8 mouse cellular contexts compared by ENCODE assay signal in the genomic region with DNA sequence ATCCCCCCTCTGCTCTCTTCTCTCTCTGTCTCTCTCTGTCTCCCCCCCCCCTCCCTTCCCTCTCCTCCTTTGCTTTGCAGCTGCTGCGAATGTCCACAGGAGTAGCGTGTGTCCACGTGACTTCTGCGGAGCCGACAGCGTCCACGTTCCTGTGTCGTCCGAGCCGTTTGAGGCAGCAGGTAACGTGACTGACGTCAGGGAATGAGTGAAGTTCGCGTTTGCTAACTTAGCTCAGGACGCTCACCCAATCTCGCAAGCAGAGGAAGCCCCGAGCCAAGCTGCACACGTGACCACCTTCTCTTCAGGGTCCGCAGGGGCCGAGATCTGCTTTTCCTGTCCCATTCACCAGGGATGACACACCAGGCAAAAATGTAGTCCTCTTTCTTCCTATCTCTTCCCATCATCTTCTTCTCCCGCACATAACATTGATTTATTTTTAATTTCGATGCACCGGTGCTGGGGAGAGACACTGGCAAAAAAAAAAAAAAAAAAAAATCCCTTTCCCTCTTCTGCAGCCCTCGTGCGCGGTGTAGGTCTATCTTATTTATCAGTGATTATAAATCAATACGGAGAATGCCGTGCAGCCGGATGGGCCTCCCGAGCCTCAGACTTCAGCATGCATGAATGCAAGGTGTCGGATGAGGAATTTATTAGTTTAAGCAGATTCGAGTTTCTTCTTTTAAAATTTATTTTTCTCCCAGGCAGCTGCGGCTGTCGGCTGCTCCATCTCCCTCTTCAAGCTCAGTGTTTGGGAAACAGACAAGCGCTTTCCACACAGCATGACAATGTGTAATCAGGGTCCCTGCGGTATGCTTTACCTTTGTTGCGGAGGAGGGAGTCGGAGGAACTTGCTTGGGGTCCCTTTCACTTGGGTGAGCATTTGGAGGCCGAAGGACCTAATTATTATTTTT.
DNase-seq lines count a peak whose midpoint lies in the region; ATAC-seq and TF ChIP-seq lines count a peak whose summit lies in the region.

No protein-coding gene starts in this region.

- WGBS in kidney, postnatal 0 days = under 1% methylated on average over 39 of the region's 39 CpGs
- under 1% methylated on average over 39 of the region's 39 CpGs for WGBS in embryonic facial prominence, embryonic 11.5 days
- WGBS in intestine, embryonic 14.5 days = under 1% methylated on average over 39 of the region's 39 CpGs

- peak overlapping the region; percentile 35 for H3K4me3 ChIP-seq in kidney, postnatal 0 days (replicated peaks; ENCODE audit: low read depth, low read length)
- peak overlapping the region; percentile 38 for H3K4me3 ChIP-seq in embryonic facial prominence, embryonic 11.5 days (ENCODE audit: low read depth, low read length)
- peak overlapping the region; percentile 39 for H3K4me3 ChIP-seq in intestine, embryonic 14.5 days (ENCODE audit: low read depth, low read length)

- no peak overlapping the region for H3K9ac ChIP-seq in kidney, postnatal 0 days (ENCODE audit: low read depth, low read length)
- peak overlapping the region; percentile 39; the same call in 1 of the 2 replicates for H3K9ac ChIP-seq in embryonic facial prominence, embryonic 11.5 days (replicated peaks; ENCODE audit: low read length)
- no peak overlapping the region for H3K9ac ChIP-seq in intestine, embryonic 14.5 days (ENCODE audit: low read length)

- no peak for TF ChIP-seq CTCF in kidney, postnatal 0 days (IDR thresholded peaks at IDR 0.05; ENCODE audit: low read depth)

- peak overlapping the region; percentile 67 for H3K4me2 ChIP-seq in kidney, postnatal 0 days (ENCODE audit: low read length)
- H3K4me2 ChIP-seq in embryonic facial prominence, embryonic 11.5 days (ENCODE audit: low read depth, low read length) = peak overlapping the region; percentile 77
- H3K4me2 ChIP-seq in intestine, embryonic 14.5 days (ENCODE audit: low read length) = peak overlapping the region; percentile 83

- ATAC-seq in kidney, postnatal 0 days (replicated peaks; ENCODE audit: low FRiP score, low read depth) = no peak
- ATAC-seq in embryonic facial prominence, embryonic 11.5 days (replicated peaks; ENCODE audit: insufficient number of reproducible peaks, low FRiP score, low TSS enrichment, low read depth) = 0 out of 2 replicates have a peak, but pooled peaks have one; percentile 45
- peak; percentile 65 for ATAC-seq in intestine, embryonic 14.5 days (replicated peaks; ENCODE audit: low FRiP score, low TSS enrichment, low read depth)

- intact Hi-C loops in gastrocnemius, postnatal 14 days (cut with DNase I; ENCODE audit: low total_unique reads) = no loop called here

- peak; percentile 37 for DNase-seq in kidney, postnatal 0 days (ENCODE audit: low spot score)
- no peak for DNase-seq in kidney, adult 8-10 months
- peak; percentile 41 for DNase-seq in Muller cell, postnatal 12 days (ENCODE audit: inconsistent ontology term)
- peak; percentile 62 for DNase-seq in embryonic facial prominence, embryonic 11.5 days (ENCODE audit: low spot score)
- DNase-seq in intestine, embryonic 14.5 days (ENCODE audit: low spot score) = peak; percentile 70
- peak; percentile 23 for DNase-seq in naive thymus-derived CD4-positive, alpha-beta T cell, adult 2 months (ENCODE audit: low read depth)
- no peak for DNase-seq in gastrocnemius, postnatal 14 days
- DNase-seq in adrenal gland, postnatal 25 days = no peak

- H3K4me1 ChIP-seq in kidney, postnatal 0 days (replicated peaks; ENCODE audit: insufficient read depth, low read length) = no peaks in the 10 kb centered on the region
- H3K4me1 ChIP-seq in embryonic facial prominence, embryonic 11.5 days (ENCODE audit: control insufficient read depth, insufficient read depth, low read length) = peaks cover 6% of the 10 kb centered on the region; the same call in 1 of the 2 replicates
- 0 out of 2 replicates have a peak, but pooled peaks cover 3% of the 10 kb centered on the region for H3K4me1 ChIP-seq in intestine, embryonic 14.5 days (replicated peaks; ENCODE audit: control insufficient read depth, insufficient read depth, low read length)

- H3K36me3 ChIP-seq in kidney, postnatal 0 days (ENCODE audit: insufficient read depth, low read length) = no peaks in the 10 kb centered on the region
- H3K36me3 ChIP-seq in embryonic facial prominence, embryonic 11.5 days (replicated peaks; ENCODE audit: control insufficient read depth, insufficient read depth, low read depth, low read length) = no peaks in the 10 kb centered on the region
- no peaks in the 10 kb centered on the region for H3K36me3 ChIP-seq in intestine, embryonic 14.5 days (ENCODE audit: control insufficient read depth, insufficient read depth, low read length)

- no peak overlapping the region for H3K27ac ChIP-seq in kidney, postnatal 0 days
- H3K27ac ChIP-seq in embryonic facial prominence, embryonic 11.5 days (replicated peaks; ENCODE audit: low read depth, low read length) = no peak overlapping the region
- H3K27ac ChIP-seq in intestine, embryonic 14.5 days (ENCODE audit: low read depth) = no peak overlapping the region

- H3K27me3 ChIP-seq in kidney, postnatal 0 days (ENCODE audit: insufficient read depth, low read length) = no peaks in the 10 kb centered on the region
- peaks cover 13% of the 10 kb centered on the region for H3K27me3 ChIP-seq in embryonic facial prominence, embryonic 11.5 days (ENCODE audit: control insufficient read depth, insufficient read depth, low read length)
- H3K27me3 ChIP-seq in intestine, embryonic 14.5 days (replicated peaks; ENCODE audit: control insufficient read depth, insufficient read depth, low read length) = peaks cover 23% of the 10 kb centered on the region

- H3K9me3 ChIP-seq in kidney, postnatal 0 days (replicated peaks; ENCODE audit: low read length) = no peaks in the 10 kb centered on the region
- no peaks in the 10 kb centered on the region for H3K9me3 ChIP-seq in embryonic facial prominence, embryonic 11.5 days (replicated peaks; ENCODE audit: control insufficient read depth, low read length)
- no peaks in the 10 kb centered on the region for H3K9me3 ChIP-seq in intestine, embryonic 14.5 days (ENCODE audit: control insufficient read depth, low read length)

Comparison
In these comparisons a context has a peak if more than half of its experiments do, and no peak if none do; other contexts are left out.
1. DNase-seq: peak in kidney, postnatal 0 days (single experiment), Muller cell, postnatal 12 days (single experiment), embryonic facial prominence, embryonic 11.5 days (single experiment), intestine, embryonic 14.5 days (single experiment) and naive thymus-derived CD4-positive, alpha-beta T cell, adult 2 months (single experiment); none in kidney, adult 8-10 months (0 of 2), gastrocnemius, postnatal 14 days (single experiment) and adrenal gland, postnatal 25 days (single experiment).
2. Peak in every context shown above with its lines, with median percentiles within 50 percentile points of each other: H3K4me2 ChIP-seq and H3K4me3 ChIP-seq.